Mouse (Mus musculus) liver, adult 2 months (tissue): ENCODE data around the gene Ugt1a9. TPM values are rescaled to one million over a fixed set of nuclear protein-coding genes. Genes with fewer than 3 reads are reported as not detected.

Experiments used
- DNase-seq: peaks from one replicate; pipeline ENCODE4 v3.0.0-alpha.2; 2011; ENCODE audit warnings: low read depth, low spot score; ENCODE audit errors: extremely low read depth
- H3K27ac ChIP-seq: fragments of 200-500 bp; replicated peaks from 2 replicates; pipeline ENCODE4 v1.5.1; 2012; ENCODE audit warnings: low read depth, mild to moderate bottlenecking, control low read depth, inconsistent platforms, low read length; ENCODE audit not compliant: insufficient read depth
- H3K27me3 ChIP-seq: fragments of 200-500 bp; 2 replicates; pipeline ENCODE4 v1.6.1; 2012; ENCODE audit warnings: mild to moderate bottlenecking, moderate library complexity, low read length, inconsistent platforms; ENCODE audit not compliant: control insufficient read depth, insufficient read depth
- H3K36me3 ChIP-seq: fragments of 200-500 bp; 2 replicates; pipeline ENCODE4 v1.6.1; 2012; ENCODE audit warnings: low read length, inconsistent platforms; ENCODE audit not compliant: control insufficient read depth, insufficient read depth
- H3K4me1 ChIP-seq: fragments of 200-500 bp; 2 replicates; pipeline ENCODE4 v1.6.1; 2011; ENCODE audit warnings: low read length; ENCODE audit not compliant: control insufficient read depth, insufficient read depth
- H3K4me3 ChIP-seq: fragments of 200-500 bp; 2 replicates; pipeline ENCODE4 v1.5.1; 2011; ENCODE audit warnings: low read depth, mild to moderate bottlenecking, control low read depth, low read length, moderate library complexity; ENCODE audit not compliant: insufficient read depth
- H3K79me2 ChIP-seq: fragments of 200-500 bp; 2 replicates; pipeline ENCODE4 v1.6.1; 2012; ENCODE audit warnings: inconsistent platforms, mild to moderate bottlenecking, low read length, moderate library complexity; ENCODE audit not compliant: control insufficient read depth, insufficient read depth
- H3K9ac ChIP-seq: fragments of 200-500 bp; 2 replicates; pipeline ENCODE4 v1.6.1; 2012; ENCODE audit warnings: low read depth, mild to moderate bottlenecking, control low read depth, inconsistent platforms, low read length
- CTCF ChIP-seq: fragments of 200-500 bp; IDR thresholded peaks from 2 replicates; pipeline ENCODE4 v1.5.1; 2011; ENCODE audit warnings: low read depth, low read length, control low read depth
- POLR2A ChIP-seq: fragments of 200-500 bp; IDR thresholded peaks from 2 replicates; pipeline ENCODE4 v1.6.1; 2011; ENCODE audit warnings: low read length, control low read depth; ENCODE audit not compliant: insufficient read depth; ENCODE audit errors: extremely low read depth
- WGBS: fragments of 180-500 bp; shearing (Covaris S2); methylation state at CpG from one replicate; pipeline ENCODE4 v1.1.7; 2018; 5-methylcytosine and 5-hydroxymethylcytosine counted together
- polyA plus RNA-seq: library from polyadenylated mRNA; depleted of rRNA; stranded (reverse); fragments of >200 nt; gene quantifications from 2 replicates; pipeline ENCODE4 v1.2.3, GENCODE M21; 2012
- total RNA-seq: library from RNA; depleted of rRNA; stranded (reverse); fragments of >200 nt; gene quantifications from 2 replicates; pipeline ENCODE4 v1.2.3, GENCODE M21; 2014

Gene Ugt1a9
- total and polyA plus RNA-seq, 2 experiments, result 142 to 177 TPM

GRCm38 (mm10) chr1:88234248-88234610, 163.6 kb downstream of the Ugt1a9 start:
- no peak overlapping the region for H3K9ac ChIP-seq
- H3K79me2 ChIP-seq, result no peaks in the 10 kb centered on the region
- H3K27me3 ChIP-seq, result no peaks in the 10 kb centered on the region
- no peak overlapping the region for H3K27ac ChIP-seq
- TF ChIP-seq POLR2A, result no peak
- no peak for TF ChIP-seq CTCF
- H3K36me3 ChIP-seq, result no peaks in the 10 kb centered on the region
- H3K4me1 ChIP-seq, result no peaks in the 10 kb centered on the region
- 69% methylated on average over 4 of the region's 4 CpGs for WGBS
- no peak overlapping the region for H3K4me3 ChIP-seq
- no peak for DNase-seq

GRCm38 (mm10) chr1:88234646-88235045, 164.0 kb downstream of the Ugt1a9 start:
- TF ChIP-seq POLR2A (no peak), CTCF (no peak)
- H3K36me3 ChIP-seq, result no peaks in the 10 kb centered on the region
- no peak overlapping the region for H3K4me3 ChIP-seq
- H3K9ac ChIP-seq, result no peak overlapping the region
- WGBS, result 51% methylated on average over 5 of the region's 5 CpGs
- H3K79me2 ChIP-seq, result no peaks in the 10 kb centered on the region
- H3K27me3 ChIP-seq, result no peaks in the 10 kb centered on the region
- no peak for DNase-seq
- H3K4me1 ChIP-seq, result no peaks in the 10 kb centered on the region
- H3K27ac ChIP-seq, result no peak overlapping the region

GRCm38 (mm10) chr1:88235046-88235893, 164.7 kb downstream of the Ugt1a9 start:
- WGBS, result 66% methylated on average over 11 of the region's 11 CpGs
- Histone ChIP-seq H3K27ac (no peak overlapping the region), H3K79me2 (no peaks in the 10 kb centered on the region), H3K27me3 (no peaks in the 10 kb centered on the region), H3K9ac (no peak overlapping the region), H3K36me3 (no peaks in the 10 kb centered on the region), H3K4me1 (no peaks in the 10 kb centered on the region), H3K4me3 (no peak overlapping the region)
- TF ChIP-seq CTCF (no peak), POLR2A (no peak)
- DNase-seq, result no peak

GRCm38 (mm10) chr1:88235894-88236415, 165.4 kb downstream of the Ugt1a9 start:
- Histone ChIP-seq H3K9ac (no peak overlapping the region), H3K27me3 (no peaks in the 10 kb centered on the region), H3K36me3 (no peaks in the 10 kb centered on the region), H3K4me3 (no peak overlapping the region), H3K79me2 (no peaks in the 10 kb centered on the region), H3K27ac (no peak overlapping the region), H3K4me1 (no peaks in the 10 kb centered on the region)
- WGBS, result 59% methylated on average over 4 of the region's 4 CpGs
- no peak for TF ChIP-seq CTCF
- no peak for TF ChIP-seq POLR2A
- DNase-seq, result no peak

- DNase-seq, result no peak
- WGBS, result 56% methylated on average over 5 of the region's 5 CpGs
- no peaks in the 10 kb centered on the region for H3K27me3 ChIP-seq
- no peaks in the 10 kb centered on the region for H3K79me2 ChIP-seq
- no peak overlapping the region for H3K9ac ChIP-seq
- H3K4me3 ChIP-seq, result no peak overlapping the region
- no peaks in the 10 kb centered on the region for H3K4me1 ChIP-seq
- H3K27ac ChIP-seq, result no peak overlapping the region
- TF ChIP-seq CTCF (no peak), POLR2A (no peak)
- H3K36me3 ChIP-seq, result no peaks in the 10 kb centered on the region
Observed at GRCm38 (mm10) chr1:88237311-88237710, 166.7 kb downstream of the Ugt1a9 start.

- Histone ChIP-seq H3K79me2 (no peaks in the 10 kb centered on the region), H3K27ac (no peak overlapping the region), H3K4me1 (no peaks in the 10 kb centered on the region), H3K27me3 (no peaks in the 10 kb centered on the region), H3K4me3 (no peak overlapping the region), H3K36me3 (no peaks in the 10 kb centered on the region), H3K9ac (no peak overlapping the region)
- WGBS, result 80% methylated on average over 6 of the region's 6 CpGs
- DNase-seq, result no peak
- TF ChIP-seq POLR2A, result no peak
- no peak for TF ChIP-seq CTCF
Observed at GRCm38 (mm10) chr1:88238771-88239170, 168.2 kb downstream of the Ugt1a9 start.
